Mouse (Mus musculus) spleen, adult 2 months (tissue): Measurements from ENCODE around the gene Per1. TPM values are rescaled to one million over a fixed set of nuclear protein-coding genes. Genes with fewer than 3 reads are reported as not detected.

Source experiments
- DNase-seq, 2 experiments: peaks; one replicate each; pipeline versions ENCODE4 v3.0.0 to v3.0.0-alpha.2; 2012 to 2021; ENCODE audit warnings: low spot score in 2 of 2, low read depth in 1 of 2
- H3K27ac ChIP-seq: fragments of 200-500 bp; 2 replicates; pipeline ENCODE4 v1.5.1; 2012; ENCODE audit warnings: low read length, inconsistent platforms; ENCODE audit not compliant: insufficient read depth
- H3K27me3 ChIP-seq: fragments of 200-500 bp; 2 replicates; pipeline ENCODE4 v1.6.1; 2012; ENCODE audit warnings: mild to moderate bottlenecking, moderate library complexity, low read length, inconsistent platforms; ENCODE audit not compliant: control insufficient read depth, insufficient read depth
- H3K36me3 ChIP-seq: fragments of 200-500 bp; 2 replicates; pipeline ENCODE4 v1.6.1; 2012; ENCODE audit warnings: mild to moderate bottlenecking, low read length, inconsistent platforms; ENCODE audit not compliant: control insufficient read depth, insufficient read depth
- H3K4me1 ChIP-seq: fragments of 200-500 bp; 2 replicates; pipeline ENCODE4 v1.6.1; 2011; ENCODE audit warnings: inconsistent platforms; ENCODE audit not compliant: control insufficient read depth, insufficient read depth, insufficient read length
- H3K4me3 ChIP-seq: fragments of 200-500 bp; 2 replicates; pipeline ENCODE4 v1.5.1; 2011; ENCODE audit warnings: mild to moderate bottlenecking, inconsistent platforms; ENCODE audit not compliant: insufficient read depth, insufficient read length; ENCODE audit errors: extremely low read depth
- CTCF ChIP-seq: fragments of 200-500 bp; IDR thresholded peaks from 2 replicates; pipeline ENCODE4 v1.5.1; 2011; ENCODE audit warnings: mild to moderate bottlenecking, inconsistent platforms; ENCODE audit not compliant: insufficient read depth, insufficient read length, insufficient replicate concordance; ENCODE audit errors: extremely low read depth
- POLR2A ChIP-seq: fragments of 200-500 bp; IDR thresholded peaks from 2 replicates; pipeline ENCODE4 v1.6.1; 2011; ENCODE audit warnings: low read depth, low read length, inconsistent platforms
- WGBS: fragments of 180-500 bp; shearing (Covaris S2); methylation state at CpG from one replicate; pipeline ENCODE4 v1.1.7; 2018; 5-methylcytosine and 5-hydroxymethylcytosine counted together
- polyA plus RNA-seq: library from polyadenylated mRNA; depleted of rRNA; stranded (reverse); fragments of >200 nt; gene quantifications from 2 replicates; pipeline ENCODE4 v1.2.3, GENCODE M21; 2012

Gene Per1
- polyA plus RNA-seq, 1 experiment: 23.3 TPM

- no peaks in the 10 kb centered on the region for H3K4me1 ChIP-seq
Observed at GRCm38 (mm10) chr11:69051771-69052170, 43.2 kb upstream of the Per1 start.

DNA sequence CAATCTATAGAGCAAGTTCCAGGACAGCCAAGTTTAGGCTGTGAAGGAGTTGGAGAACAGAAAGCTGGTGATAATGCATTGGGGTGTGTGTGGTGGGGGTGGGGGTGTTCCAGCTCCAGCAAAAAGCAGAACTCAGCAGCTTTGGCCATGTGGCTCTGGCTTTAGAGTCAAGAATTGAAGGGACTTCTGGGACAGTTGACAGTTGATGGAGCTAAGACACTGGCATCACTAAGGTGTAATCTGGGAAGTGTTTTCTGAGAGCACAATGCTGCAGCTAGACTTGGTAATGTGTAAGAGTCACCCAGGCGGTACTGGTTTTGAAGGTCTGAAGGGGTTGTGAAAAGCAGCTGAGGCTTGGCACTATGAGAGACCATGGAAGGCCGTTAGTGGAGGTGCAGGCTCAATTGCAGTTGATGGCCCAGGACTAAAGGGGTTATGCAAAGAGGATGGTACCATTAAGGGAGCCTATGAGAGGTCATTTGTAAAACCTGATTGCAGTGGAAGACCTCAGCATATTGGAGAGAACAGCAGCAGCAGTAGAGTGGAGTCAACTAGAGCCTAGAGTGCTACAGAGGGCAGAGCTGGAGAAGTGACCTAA, 42.1 kb upstream of the Per1 start:
- H3K36me3 ChIP-seq: no peaks in the 10 kb centered on the region
- DNase-seq: no peak
- 94% methylated on average over 2 of the region's 2 CpGs for WGBS
- H3K4me3 ChIP-seq: no peak overlapping the region
- no peaks in the 10 kb centered on the region for H3K27me3 ChIP-seq
- H3K27ac ChIP-seq: no peak overlapping the region
- no peaks in the 10 kb centered on the region for H3K4me1 ChIP-seq
- TF ChIP-seq CTCF (no peak), POLR2A (no peak)

More at GRCm38 (mm10) chr11:69051771-69052170, 43.2 kb upstream of the Per1 start:
- no peak overlapping the region for H3K4me3 ChIP-seq
- H3K27ac ChIP-seq: no peak overlapping the region
- WGBS: 92% methylated on average over 4 of the region's 4 CpGs
- H3K36me3 ChIP-seq: no peaks in the 10 kb centered on the region
- no peaks in the 10 kb centered on the region for H3K27me3 ChIP-seq
- DNase-seq: no peak
- no peak for TF ChIP-seq CTCF
- no peak for TF ChIP-seq POLR2A

DNA sequence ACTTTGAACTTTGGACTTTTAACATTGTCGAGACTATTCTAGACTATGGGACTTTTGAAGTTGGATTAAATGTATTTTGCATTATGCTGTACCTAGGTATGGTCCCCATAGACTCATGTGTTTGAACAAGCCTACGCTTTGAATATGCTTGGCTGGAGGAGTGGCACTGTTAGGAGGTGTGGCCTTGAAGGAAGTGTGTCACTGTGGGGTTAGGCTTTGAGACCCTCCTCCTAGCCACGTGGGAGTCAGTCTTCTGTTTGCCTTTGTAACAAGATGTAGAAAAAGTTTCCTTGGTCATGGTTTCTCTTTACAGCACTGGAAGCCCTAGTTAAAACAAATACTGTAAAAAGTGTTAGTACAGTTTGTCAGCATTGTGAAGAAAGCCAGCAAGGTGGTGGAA, 41.2 kb upstream of the Per1 start:
- H3K27me3 ChIP-seq: no peaks in the 10 kb centered on the region
- 0 out of 2 replicates have a peak, but pooled peaks cover 2% of the 10 kb centered on the region for H3K4me1 ChIP-seq
- 41% methylated on average over 3 of the region's 3 CpGs for WGBS
- H3K36me3 ChIP-seq: no peaks in the 10 kb centered on the region
- no peak for TF ChIP-seq CTCF
- TF ChIP-seq POLR2A: no peak
- no peak overlapping the region for H3K27ac ChIP-seq
- DNase-seq: no peak
- H3K4me3 ChIP-seq: no peak overlapping the region

- Histone ChIP-seq H3K36me3 (no peaks in the 10 kb centered on the region), H3K4me1 (peaks cover 8% of the 10 kb centered on the region), H3K27me3 (no peaks in the 10 kb centered on the region), H3K4me3 (peak overlapping the region; percentile 76), H3K27ac (peak overlapping the region; percentile 86; the same call in 1 of the 2 replicates)
- TF ChIP-seq CTCF (no peak), POLR2A (no peak)
- WGBS: 63% methylated on average over 2 of the region's 2 CpGs
- DNase-seq: no peak
Observed at GRCm38 (mm10) chr11:69058265-69058664, 36.8 kb upstream of the Per1 start.

- Histone ChIP-seq H3K4me1 (peaks cover 8% of the 10 kb centered on the region), H3K36me3 (no peaks in the 10 kb centered on the region), H3K27ac (peak overlapping the region; percentile 86), H3K4me3 (peak overlapping the region; percentile 76), H3K27me3 (no peaks in the 10 kb centered on the region)
- TF ChIP-seq POLR2A (no peak), CTCF (no peak)
- DNase-seq: no peak
- 2% methylated on average over 19 of the region's 19 CpGs for WGBS
Observed at GRCm38 (mm10) chr11:69058729-69059356, 36.2 kb upstream of the Per1 start.

DNA sequence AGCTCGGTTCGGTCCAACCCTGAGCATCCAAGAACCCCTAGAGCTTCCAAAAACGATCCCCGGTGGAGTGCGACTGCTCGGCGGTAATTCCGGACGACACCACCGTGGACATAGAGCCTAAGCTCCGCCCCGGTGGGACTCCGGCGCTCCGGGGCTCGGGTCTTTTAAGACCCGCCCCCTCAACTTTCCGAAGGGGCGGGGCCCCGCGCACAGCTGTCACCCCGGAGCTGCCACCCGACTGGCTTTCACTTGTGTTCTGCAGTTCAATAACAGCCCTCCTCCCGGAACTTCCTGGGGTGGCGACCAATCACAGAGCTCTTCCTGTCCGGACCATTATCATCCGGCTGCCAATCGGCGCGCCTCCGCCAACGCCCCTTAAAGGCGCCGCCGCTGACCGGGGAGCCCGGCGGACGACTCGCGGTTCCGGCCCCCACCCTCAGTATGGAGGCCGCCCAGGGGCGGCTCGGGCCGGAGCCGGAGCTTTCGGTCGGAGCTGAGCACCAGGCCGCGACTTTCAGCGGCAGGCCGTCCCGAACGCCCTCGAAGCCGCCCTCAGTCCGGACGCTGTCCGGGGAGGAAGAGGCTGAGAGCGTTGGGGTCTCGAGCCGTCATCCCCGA, 35.6 kb upstream of the Per1 start, which contains the start of gene Borcs6:
Gene Borcs6, plus strand, starts transcription at position 361 of the 618 bp plus-strand sequence.
- peak; percentile 93 for DNase-seq
- Histone ChIP-seq H3K36me3 (no peaks in the 10 kb centered on the region), H3K4me3 (peak within 1 kb of the TSS; percentile 92), H3K27ac (peak within 1 kb of the TSS; percentile 88), H3K4me1 (peaks cover 8% of the 10 kb centered on the region), H3K27me3 (no peaks in the 10 kb centered on the region)
- TF ChIP-seq CTCF: no peak
- peak; percentile 62 for TF ChIP-seq POLR2A
- under 1% methylated on average over 61 of the region's 64 CpGs for WGBS
